Mouse (Mus musculus) liver, postnatal 0 days (tissue): ENCODE data around the gene Dmrtc2. TPM values are rescaled to one million over a fixed set of nuclear protein-coding genes. Genes with fewer than 3 reads are reported as not detected.

Experiments
- ATAC-seq: fragments of 200-750 bp; cut with Nextera tagmentation; 2 replicates; pipeline ENCODE4 v1.8.0; 2017; ENCODE audit warnings: mild to moderate bottlenecking, moderate library complexity
- DNase-seq: peaks from one replicate; pipeline ENCODE4 v3.0.0-alpha.2; 2016
- H3K27ac ChIP-seq: fragments of 300-500 bp; sonication (generic); 2 replicates; pipeline ENCODE4 v1.5.1; 2014; ENCODE audit warnings: antibody characterized with exemption, moderate library complexity, mild to moderate bottlenecking, low read depth
- H3K27me3 ChIP-seq: fragments of 300-500 bp; sonication (generic); 2 replicates; pipeline ENCODE4 v1.6.1; 2014; ENCODE audit warnings: low read length, control low read depth, mixed read lengths; ENCODE audit not compliant: insufficient read depth
- H3K36me3 ChIP-seq: fragments of 300-500 bp; sonication (generic); replicated peaks from 2 replicates; pipeline ENCODE4 v1.6.1; 2014; ENCODE audit warnings: mild to moderate bottlenecking, control low read depth, low read length, moderate library complexity, mixed read lengths; ENCODE audit not compliant: insufficient read depth
- H3K4me1 ChIP-seq: fragments of 300-500 bp; sonication (generic); 2 replicates; pipeline ENCODE4 v1.6.1; 2014; ENCODE audit warnings: antibody characterized with exemption, mild to moderate bottlenecking, control low read depth; ENCODE audit not compliant: insufficient read depth
- H3K4me2 ChIP-seq: fragments of 300-500 bp; sonication (generic); 2 replicates; pipeline ENCODE4 v1.6.1; 2014; ENCODE audit warnings: low read depth, mild to moderate bottlenecking, low read length, moderate library complexity, mixed read lengths
- H3K4me3 ChIP-seq: fragments of 300-500 bp; sonication (generic); 2 replicates; pipeline ENCODE4 v1.5.1; 2014; ENCODE audit warnings: low read depth, low read length
- H3K9ac ChIP-seq: fragments of 300-500 bp; sonication (generic); replicated peaks from 2 replicates; pipeline ENCODE4 v1.6.1; 2014; ENCODE audit warnings: mild to moderate bottlenecking, moderate library complexity
- H3K9me3 ChIP-seq: fragments of 300-500 bp; sonication (generic); 2 replicates; pipeline ENCODE4 v1.6.1; 2016; ENCODE audit warnings: mild to moderate bottlenecking, control low read depth, low read length, mixed read lengths
- CTCF ChIP-seq: sonication (generic); IDR thresholded peaks from 2 replicates; pipeline ENCODE4 v1.5.1; 2016; ENCODE audit warnings: antibody characterized with exemption, low read depth
- EP300 ChIP-seq: IDR thresholded peaks from 2 replicates; pipeline ENCODE4 v1.6.1; 2016; ENCODE audit warnings: antibody characterized with exemption, low read depth, mild to moderate bottlenecking
- WGBS: fragments of 180-500 bp; shearing (Covaris S2); extraction: QIAGEN DNeasy Blood & Tissue Kit; methylation state at CpG from one replicate; pipeline ENCODE4 v1.1.7; 2014; ENCODE audit not compliant: insufficient replicate concordance; 5-methylcytosine and 5-hydroxymethylcytosine counted together
- polyA plus RNA-seq: library from polyadenylated mRNA; unstranded; fragments of >200 nt; fragmentation: Nextera tagmentation; extraction: Ambion mirVana; gene quantifications from 2 replicates; pipeline ENCODE4 v1.2.1, GENCODE M21; 2015

Dmrtc2 gene
- polyA plus RNA-seq, 1 experiment from 2014 or later, result not detected

DNA sequence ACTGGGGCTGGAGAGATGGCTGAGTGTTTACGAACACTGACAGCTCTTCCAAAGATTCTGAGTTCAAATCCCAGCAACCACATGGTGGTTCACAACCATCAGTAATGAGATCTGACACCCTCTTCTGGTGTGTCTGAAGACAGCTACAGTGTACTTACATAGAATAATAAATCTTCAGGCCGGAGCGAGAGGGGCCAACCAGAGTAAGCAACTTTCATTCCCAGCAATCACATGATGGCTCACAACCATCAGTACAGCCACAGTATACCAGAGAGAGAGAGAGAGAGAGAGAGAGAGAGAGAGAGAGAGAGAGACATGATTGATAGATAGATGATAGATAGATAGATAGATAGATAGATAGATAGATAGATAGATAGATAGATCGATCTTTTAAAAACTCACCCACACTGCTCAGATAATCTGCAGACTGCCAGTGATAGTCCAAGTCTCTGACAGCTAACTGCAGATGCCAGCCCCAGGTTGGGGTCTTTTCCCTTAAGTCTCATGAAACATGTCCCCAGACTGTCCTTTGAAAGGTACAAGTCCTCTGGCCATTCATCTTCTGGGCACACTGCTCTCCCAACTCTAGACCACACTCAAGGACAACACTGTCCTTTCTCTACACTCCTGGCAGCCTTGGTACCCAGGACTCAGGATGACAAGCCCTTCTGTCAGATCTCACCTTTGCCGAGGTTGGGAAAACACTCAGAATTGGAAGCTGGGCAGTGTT is 18.1 kb upstream of the Dmrtc2 start:
- DNase-seq (no peak), ATAC-seq (no peak)
- Histone ChIP-seq H3K4me3 (peak overlapping the region; percentile 26), H3K27ac (peak overlapping the region; percentile 95), H3K27me3 (no peaks in the 10 kb centered on the region), H3K36me3 (no peaks in the 10 kb centered on the region), H3K9me3 (no peaks in the 10 kb centered on the region), H3K9ac (peak overlapping the region; percentile 28), H3K4me1 (peaks cover 28% of the 10 kb centered on the region), H3K4me2 (peak overlapping the region; percentile 67)
- 58% methylated on average over 5 of the region's 5 CpGs for WGBS
- no peak for TF ChIP-seq EP300
- TF ChIP-seq CTCF, result no peak

DNA sequence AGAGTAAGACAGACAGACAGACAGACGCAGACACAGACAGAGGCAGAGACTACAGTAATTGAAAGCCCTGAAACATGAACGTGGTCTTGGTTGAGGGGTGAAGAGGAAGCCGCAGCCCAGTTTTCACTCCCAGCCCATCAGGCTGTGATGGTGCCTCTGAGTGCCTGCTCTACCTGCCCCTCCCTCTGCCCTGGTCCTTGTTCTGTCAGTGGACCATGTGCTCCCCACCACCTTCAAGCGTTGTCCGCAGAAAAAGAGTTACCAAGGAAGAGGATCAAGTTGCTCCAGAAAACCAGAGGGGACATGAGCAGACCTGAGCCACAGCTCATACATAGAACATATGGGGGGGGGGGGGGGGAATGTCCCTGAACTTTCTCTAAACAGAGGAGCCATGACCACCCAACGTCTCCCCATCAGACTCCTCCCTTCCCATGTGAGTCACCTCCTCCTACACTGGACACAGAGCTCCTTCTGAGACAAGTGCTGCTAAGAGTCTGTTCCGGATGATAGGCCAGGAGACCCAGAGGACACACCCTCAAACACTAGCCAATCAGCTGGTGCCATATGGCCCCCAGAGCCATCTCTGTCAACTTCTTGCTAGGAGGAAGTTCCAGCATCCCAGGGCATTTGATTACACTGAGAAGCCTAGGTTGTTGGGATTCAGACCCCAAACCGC is 17.2 kb upstream of the Dmrtc2 start:
- Histone ChIP-seq H3K4me2 (peak overlapping the region; percentile 67), H3K4me1 (peaks cover 31% of the 10 kb centered on the region), H3K36me3 (no peaks in the 10 kb centered on the region), H3K9me3 (no peaks in the 10 kb centered on the region), H3K4me3 (peak overlapping the region; percentile 26), H3K9ac (peak overlapping the region; percentile 33; the same call in 1 of the 2 replicates), H3K27ac (peak overlapping the region; percentile 95), H3K27me3 (no peaks in the 10 kb centered on the region)
- peak; percentile 94 for TF ChIP-seq EP300
- TF ChIP-seq CTCF, result no peak
- 45% methylated on average over 8 of the region's 8 CpGs for WGBS
- DNase-seq (peak; percentile 73), ATAC-seq (peak; percentile 94)

DNA sequence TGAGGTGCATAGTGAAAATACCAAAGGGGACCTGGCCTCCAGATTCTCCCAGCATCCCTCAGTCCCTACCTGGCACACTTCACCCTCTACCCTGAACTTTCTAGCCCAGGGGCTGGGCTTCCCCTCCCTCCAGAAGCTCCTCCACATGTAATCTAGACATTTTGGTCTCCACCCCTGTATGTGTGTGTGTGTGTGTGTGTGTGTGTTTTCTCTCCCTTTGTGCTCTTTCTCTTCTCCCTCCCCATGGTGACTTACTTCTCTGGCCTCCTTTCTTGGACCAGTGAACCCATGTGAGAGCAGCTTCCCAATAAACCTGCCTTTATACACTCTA is 16.7 kb upstream of the Dmrtc2 start:
- DNase-seq (no peak), ATAC-seq (peak; percentile 61)
- peak overlapping the region; percentile 67 for H3K4me2 ChIP-seq
- no peaks in the 10 kb centered on the region for H3K36me3 ChIP-seq
- H3K27ac ChIP-seq, result peak overlapping the region; percentile 95
- H3K4me1 ChIP-seq, result peaks cover 33% of the 10 kb centered on the region
- no peak for TF ChIP-seq EP300
- no peak for TF ChIP-seq CTCF
- H3K27me3 ChIP-seq, result no peaks in the 10 kb centered on the region
- no peak overlapping the region for H3K4me3 ChIP-seq
- H3K9ac ChIP-seq, result peak overlapping the region; percentile 33
- H3K9me3 ChIP-seq, result no peaks in the 10 kb centered on the region

DNA sequence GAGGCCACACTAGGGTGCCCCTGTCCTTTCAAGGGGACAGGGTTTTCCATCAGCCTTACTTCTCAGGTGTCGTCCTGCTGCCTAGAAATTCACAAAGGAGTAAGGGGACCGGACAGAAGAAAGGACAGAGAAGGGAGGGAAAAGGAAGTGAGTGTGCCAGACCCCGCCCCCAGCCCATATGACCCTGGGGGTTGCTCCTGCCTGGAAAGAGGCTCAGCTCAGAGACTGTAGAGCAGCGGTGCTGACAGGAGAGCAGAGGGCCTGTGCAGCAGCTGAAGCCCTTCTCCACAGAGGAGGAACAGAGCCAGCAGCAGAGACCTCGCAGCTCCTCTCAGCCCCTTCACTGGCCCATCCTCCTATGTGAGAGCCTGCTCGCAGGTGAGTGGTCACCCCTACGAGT is 16.2 kb upstream of the Dmrtc2 start:
- Histone ChIP-seq H3K9ac (peak overlapping the region; percentile 33), H3K4me1 (peaks cover 33% of the 10 kb centered on the region), H3K4me2 (peak overlapping the region; percentile 67; the same call in 1 of the 2 replicates), H3K27ac (peak overlapping the region; percentile 95), H3K9me3 (no peaks in the 10 kb centered on the region), H3K36me3 (no peaks in the 10 kb centered on the region), H3K27me3 (no peaks in the 10 kb centered on the region), H3K4me3 (no peak overlapping the region)
- DNase-seq (no peak), ATAC-seq (no peak)
- 51% methylated on average over 7 of the region's 7 CpGs for WGBS
- TF ChIP-seq EP300, result no peak
- TF ChIP-seq CTCF, result no peak

DNA sequence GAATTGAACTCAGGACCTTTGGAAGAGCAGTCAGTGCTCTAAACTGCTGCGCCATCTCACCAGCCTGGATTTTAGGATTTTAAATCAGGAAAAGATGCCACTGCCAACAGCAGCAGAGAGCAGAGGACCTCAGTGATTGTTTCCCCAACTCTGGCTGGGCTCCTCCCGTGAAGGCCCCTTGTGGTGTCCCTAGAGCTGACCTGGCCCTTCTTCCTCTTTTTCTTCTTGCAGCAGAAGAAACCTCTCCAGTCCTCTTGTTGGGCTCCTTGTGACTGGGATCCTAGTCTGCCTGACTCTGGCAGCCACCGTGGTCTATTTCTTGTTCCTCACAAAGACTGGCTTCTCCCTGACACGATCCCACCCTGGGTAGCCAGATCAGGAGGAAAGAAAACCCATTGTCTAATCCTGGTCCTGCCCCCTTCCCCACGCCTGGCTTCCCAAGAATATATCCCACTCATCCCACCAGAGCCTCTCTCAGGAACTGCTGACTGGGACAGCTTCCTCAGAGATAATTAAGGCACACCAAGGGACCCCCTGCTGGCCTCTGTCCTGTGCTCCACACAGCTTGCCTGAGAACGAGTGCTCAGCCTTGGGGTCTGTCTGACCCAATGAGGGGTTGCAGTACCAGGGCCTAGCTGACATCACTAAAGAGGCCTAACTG is 13.3 kb upstream of the Dmrtc2 start:
- Histone ChIP-seq H3K27me3 (no peaks in the 10 kb centered on the region), H3K36me3 (no peaks in the 10 kb centered on the region), H3K9me3 (no peaks in the 10 kb centered on the region), H3K4me2 (no peak overlapping the region), H3K9ac (no peak overlapping the region), H3K4me1 (peaks cover 35% of the 10 kb centered on the region), H3K4me3 (no peak overlapping the region), H3K27ac (no peak overlapping the region)
- DNase-seq, result no peak
- TF ChIP-seq CTCF, result no peak
- 50% methylated on average over 6 of the region's 6 CpGs for WGBS
- no peak for ATAC-seq

DNA sequence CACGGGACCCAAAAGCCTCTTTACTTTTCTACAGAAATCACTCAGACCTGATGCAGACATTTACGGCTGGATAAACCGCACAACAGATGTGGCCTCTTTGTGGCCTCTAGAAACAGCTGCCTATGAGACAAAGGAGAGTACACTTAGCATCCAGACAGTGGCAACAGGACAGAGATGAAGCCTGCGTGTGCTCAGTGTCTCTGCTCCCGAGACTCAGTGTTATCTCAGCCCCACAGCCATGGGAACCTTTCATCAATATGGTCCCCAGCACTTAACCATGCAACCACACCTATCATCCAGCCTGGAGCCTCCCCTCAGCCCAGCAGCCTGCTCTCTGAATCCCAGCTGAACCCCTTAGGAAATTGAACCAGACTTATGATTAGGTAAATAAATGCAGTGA is 10.6 kb upstream of the Dmrtc2 start:
- peak overlapping the region; percentile 38; the same call in 1 of the 2 replicates for H3K4me2 ChIP-seq
- peak; percentile 99 for ATAC-seq
- no peaks in the 10 kb centered on the region for H3K36me3 ChIP-seq
- H3K27me3 ChIP-seq, result no peaks in the 10 kb centered on the region
- H3K9me3 ChIP-seq, result no peaks in the 10 kb centered on the region
- peak; percentile 84 for TF ChIP-seq EP300
- TF ChIP-seq CTCF, result no peak
- 47% methylated on average over 5 of the region's 5 CpGs for WGBS
- no peak overlapping the region for H3K4me3 ChIP-seq
- peak; percentile 57 for DNase-seq
- H3K27ac ChIP-seq, result peak overlapping the region; percentile 79
- peaks cover 18% of the 10 kb centered on the region for H3K4me1 ChIP-seq
- H3K9ac ChIP-seq, result peak overlapping the region; percentile 40
